Mouse (Mus musculus): Measurements from ENCODE around the gene Gm28051. TPM values are rescaled to one million over a fixed set of nuclear protein-coding genes. Genes with fewer than 3 reads are reported as not detected.

The Gm28051 gene
- polyA plus RNA-seq, 1 experiment from 2014 or later, result not detected

- H3K4me3 ChIP-seq (ENCODE audit: low read length), result no peak overlapping the region
- no peak overlapping the region for H3K27ac ChIP-seq (ENCODE audit: low read depth, low read length)
- H3K27me3 ChIP-seq (replicated peaks; ENCODE audit: control insufficient read depth, insufficient read depth, low read length), result no peaks in the 10 kb centered on the region
- H3K9ac ChIP-seq (ENCODE audit: low read depth, low read length), result no peak overlapping the region
- no peaks in the 10 kb centered on the region for H3K9me3 ChIP-seq (ENCODE audit: control insufficient read depth, low read length)
- no peak for ATAC-seq
- WGBS, result 24% methylated on average over 1 of the region's 1 CpGs
- H3K36me3 ChIP-seq (ENCODE audit: control insufficient read depth, insufficient read depth, low read length), result no peaks in the 10 kb centered on the region
- peaks cover 48% of the 10 kb centered on the region for H3K4me1 ChIP-seq (ENCODE audit: control insufficient read depth, insufficient read depth, low read depth, low read length)
- H3K4me2 ChIP-seq (ENCODE audit: low read length), result no peak overlapping the region
Observed at GRCm38 (mm10) chr12:102699156-102699555, 58.4 kb downstream of the Gm28051 start.

- Histone ChIP-seq H3K4me2 (ENCODE audit: low read length) (no peak overlapping the region), H3K4me1 (ENCODE audit: control insufficient read depth, insufficient read depth, low read depth, low read length) (peaks cover 42% of the 10 kb centered on the region), H3K4me3 (ENCODE audit: low read length) (no peak overlapping the region), H3K27me3 (replicated peaks; ENCODE audit: control insufficient read depth, insufficient read depth, low read length) (no peaks in the 10 kb centered on the region), H3K9ac (ENCODE audit: low read depth, low read length) (peak overlapping the region; percentile 23; the same call in 1 of the 2 replicates), H3K9me3 (ENCODE audit: control insufficient read depth, low read length) (no peaks in the 10 kb centered on the region), H3K27ac (ENCODE audit: low read depth, low read length) (no peak overlapping the region), H3K36me3 (ENCODE audit: control insufficient read depth, insufficient read depth, low read length) (no peaks in the 10 kb centered on the region)
- ATAC-seq, result no peak
- WGBS, result 18% methylated on average over 1 of the region's 1 CpGs
Observed at GRCm38 (mm10) chr12:102698089-102698684, 59.4 kb downstream of the Gm28051 start.

- Histone ChIP-seq H3K4me2 (ENCODE audit: low read length) (no peak overlapping the region), H3K4me3 (ENCODE audit: low read length) (no peak overlapping the region), H3K27ac (ENCODE audit: low read depth, low read length) (no peak overlapping the region), H3K27me3 (replicated peaks; ENCODE audit: control insufficient read depth, insufficient read depth, low read length) (no peaks in the 10 kb centered on the region), H3K9me3 (ENCODE audit: control insufficient read depth, low read length) (no peaks in the 10 kb centered on the region), H3K4me1 (ENCODE audit: control insufficient read depth, insufficient read depth, low read depth, low read length) (peaks cover 35% of the 10 kb centered on the region), H3K36me3 (ENCODE audit: control insufficient read depth, insufficient read depth, low read length) (no peaks in the 10 kb centered on the region), H3K9ac (ENCODE audit: low read depth, low read length) (peak overlapping the region; percentile 9; the same call in 1 of the 2 replicates)
- no peak for ATAC-seq
- 81% methylated on average over 7 of the region's 7 CpGs for WGBS
Observed at GRCm38 (mm10) chr12:102697381-102697780, 60.2 kb downstream of the Gm28051 start.

- H3K27me3 ChIP-seq (replicated peaks; ENCODE audit: control insufficient read depth, insufficient read depth, low read length), result no peaks in the 10 kb centered on the region
- H3K27ac ChIP-seq (ENCODE audit: low read depth, low read length), result no peak overlapping the region
- H3K4me2 ChIP-seq (ENCODE audit: low read length), result no peak overlapping the region
- H3K36me3 ChIP-seq (ENCODE audit: control insufficient read depth, insufficient read depth, low read length), result no peaks in the 10 kb centered on the region
- no peak overlapping the region for H3K4me3 ChIP-seq (ENCODE audit: low read length)
- WGBS, result 81% methylated on average over 14 of the region's 14 CpGs
- ATAC-seq, result no peak
- H3K9me3 ChIP-seq (ENCODE audit: control insufficient read depth, low read length), result no peaks in the 10 kb centered on the region
- H3K4me1 ChIP-seq (ENCODE audit: control insufficient read depth, insufficient read depth, low read depth, low read length), result peaks cover 29% of the 10 kb centered on the region
- no peak overlapping the region for H3K9ac ChIP-seq (ENCODE audit: low read depth, low read length)
Observed at GRCm38 (mm10) chr12:102696635-102697354, 60.8 kb downstream of the Gm28051 start.

GRCm38 (mm10) chr12:102695369-102696239, 62.0 kb downstream of the Gm28051 start:
- no peak for ATAC-seq
- no peak overlapping the region for H3K27ac ChIP-seq (ENCODE audit: low read depth, low read length)

GRCm38 (mm10) chr12:102691761-102692160, 65.8 kb downstream of the Gm28051 start:
- Histone ChIP-seq H3K27me3 (replicated peaks; ENCODE audit: control insufficient read depth, insufficient read depth, low read length) (no peaks in the 10 kb centered on the region), H3K9ac (ENCODE audit: low read depth, low read length) (no peak overlapping the region), H3K4me2 (ENCODE audit: low read length) (no peak overlapping the region), H3K36me3 (ENCODE audit: control insufficient read depth, insufficient read depth, low read length) (no peaks in the 10 kb centered on the region), H3K4me3 (ENCODE audit: low read length) (no peak overlapping the region), H3K4me1 (ENCODE audit: control insufficient read depth, insufficient read depth, low read depth, low read length) (peaks cover 12% of the 10 kb centered on the region), H3K27ac (ENCODE audit: low read depth, low read length) (no peak overlapping the region), H3K9me3 (ENCODE audit: control insufficient read depth, low read length) (no peaks in the 10 kb centered on the region)
- no peak for ATAC-seq
- WGBS, result 72% methylated on average over 6 of the region's 7 CpGs

More at GRCm38 (mm10) chr12:102695369-102696239, 62.0 kb downstream of the Gm28051 start:
- H3K9me3 ChIP-seq (ENCODE audit: control insufficient read depth, low read length), result no peaks in the 10 kb centered on the region
- H3K27me3 ChIP-seq (replicated peaks; ENCODE audit: control insufficient read depth, insufficient read depth, low read length), result no peaks in the 10 kb centered on the region
- no peak overlapping the region for H3K9ac ChIP-seq (ENCODE audit: low read depth, low read length)
- 54% methylated on average over 18 of the region's 18 CpGs for WGBS
- no peak overlapping the region for H3K4me2 ChIP-seq (ENCODE audit: low read length)
- no peak overlapping the region for H3K4me3 ChIP-seq (ENCODE audit: low read length)
- peaks cover 29% of the 10 kb centered on the region for H3K4me1 ChIP-seq (ENCODE audit: control insufficient read depth, insufficient read depth, low read depth, low read length)
- no peaks in the 10 kb centered on the region for H3K36me3 ChIP-seq (ENCODE audit: control insufficient read depth, insufficient read depth, low read length)

GRCm38 (mm10) chr12:102691180-102691579, 66.4 kb downstream of the Gm28051 start:
- WGBS, result 50% methylated on average over 11 of the region's 11 CpGs
- ATAC-seq, result no peak
- Histone ChIP-seq H3K27me3 (replicated peaks; ENCODE audit: control insufficient read depth, insufficient read depth, low read length) (no peaks in the 10 kb centered on the region), H3K4me3 (ENCODE audit: low read length) (no peak overlapping the region), H3K4me1 (ENCODE audit: control insufficient read depth, insufficient read depth, low read depth, low read length) (peaks cover 12% of the 10 kb centered on the region), H3K27ac (ENCODE audit: low read depth, low read length) (no peak overlapping the region), H3K9me3 (ENCODE audit: control insufficient read depth, low read length) (no peaks in the 10 kb centered on the region), H3K36me3 (ENCODE audit: control insufficient read depth, insufficient read depth, low read length) (no peaks in the 10 kb centered on the region), H3K4me2 (ENCODE audit: low read length) (no peak overlapping the region), H3K9ac (ENCODE audit: low read depth, low read length) (no peak overlapping the region)

GRCm38 (mm10) chr12:102689773-102690563, 67.6 kb downstream of the Gm28051 start:
- no peaks in the 10 kb centered on the region for H3K9me3 ChIP-seq (ENCODE audit: control insufficient read depth, low read length)
- WGBS, result 89% methylated on average over 15 of the region's 15 CpGs
- no peaks in the 10 kb centered on the region for H3K27me3 ChIP-seq (replicated peaks; ENCODE audit: control insufficient read depth, insufficient read depth, low read length)
- peaks cover 8% of the 10 kb centered on the region for H3K4me1 ChIP-seq (ENCODE audit: control insufficient read depth, insufficient read depth, low read depth, low read length)
- no peak overlapping the region for H3K9ac ChIP-seq (ENCODE audit: low read depth, low read length)
- no peak overlapping the region for H3K27ac ChIP-seq (ENCODE audit: low read depth, low read length)
- no peak for ATAC-seq
- no peaks in the 10 kb centered on the region for H3K36me3 ChIP-seq (ENCODE audit: control insufficient read depth, insufficient read depth, low read length)
- no peak overlapping the region for H3K4me3 ChIP-seq (ENCODE audit: low read length)
- H3K4me2 ChIP-seq (ENCODE audit: low read length), result no peak overlapping the region

All from hindbrain, embryonic 16.5 days (tissue).